Mouse (Mus musculus): ENCODE measurements around the gene Srbd1.

- no peak for TF ChIP-seq CTCF (IDR thresholded peaks at IDR 0.05)
- TF ChIP-seq EP300 (IDR thresholded peaks at IDR 0.05) = 0 out of 2 replicates have a peak, but pooled peaks have one; percentile 14
These were observed 42.8 kb upstream of the Srbd1 start for GRCm38 (mm10) chr17:86187777-86188176.
